Mouse (Mus musculus) brain, embryonic 14.5 days (tissue): ENCODE measurements around the gene Tmppe. TPM values are rescaled to one million over a fixed set of nuclear protein-coding genes. Genes with fewer than 3 reads are reported as not detected.

Experiments used
- DNase-seq: peaks from one replicate; pipeline ENCODE4 v3.0.0-alpha.2; 2011; ENCODE audit warnings: low read depth
- CTCF ChIP-seq: fragments of 200-500 bp; IDR thresholded peaks from 2 replicates; pipeline ENCODE4 v1.5.1; 2012; ENCODE audit warnings: inconsistent platforms, mild to moderate bottlenecking, moderate library complexity, borderline replicate concordance; ENCODE audit not compliant: insufficient read depth, insufficient read length; ENCODE audit errors: extremely low read depth
- POLR2A ChIP-seq: fragments of 200-500 bp; IDR thresholded peaks from 2 replicates; pipeline ENCODE4 v1.6.1; 2012; ENCODE audit warnings: mild to moderate bottlenecking, inconsistent platforms, borderline replicate concordance; ENCODE audit not compliant: poor library complexity, insufficient read depth, insufficient read length, severe bottlenecking; ENCODE audit errors: extremely low read depth
- polyA plus RNA-seq: library from polyadenylated mRNA; depleted of rRNA; stranded (reverse); fragments of >200 nt; gene quantifications from 2 replicates; pipeline ENCODE4 v1.2.3, GENCODE M21; 2012

Gene Tmppe
- polyA plus RNA-seq, 1 experiment = 4.9 TPM

GRCm38 (mm10) chr9:114407676-114408075 is 6.8 kb downstream of the Tmppe start:
- no peak for TF ChIP-seq POLR2A
- peak; percentile 35 for DNase-seq

- DNase-seq = no peak
- no peak for TF ChIP-seq POLR2A
- no peak for TF ChIP-seq CTCF
These were observed 9.5 kb downstream of the Tmppe start for GRCm38 (mm10) chr9:114410313-114410862.

- peak; percentile 6; the same call in 1 of the 2 replicates for TF ChIP-seq CTCF
- TF ChIP-seq POLR2A = no peak
- no peak for DNase-seq
These were observed 10.4 kb downstream of the Tmppe start for GRCm38 (mm10) chr9:114411295-114411694.

GRCm38 (mm10) chr9:114412406-114412805 is 11.5 kb downstream of the Tmppe start:
- no peak for DNase-seq
- no peak for TF ChIP-seq CTCF
- TF ChIP-seq POLR2A = no peak

GRCm38 (mm10) chr9:114413866-114414265 is 13.0 kb downstream of the Tmppe start:
- no peak for TF ChIP-seq POLR2A
- TF ChIP-seq CTCF = no peak
- DNase-seq = no peak

- TF ChIP-seq POLR2A (no peak), CTCF (peak; percentile 89)
- peak; percentile 63 for DNase-seq
These were observed 14.8 kb downstream of the Tmppe start for GRCm38 (mm10) chr9:114415701-114416100.

- TF ChIP-seq POLR2A (no peak), CTCF (no peak)
These were observed 16.0 kb downstream of the Tmppe start for GRCm38 (mm10) chr9:114416646-114417517.

GRCm38 (mm10) chr9:114418187-114418586 is 17.3 kb downstream of the Tmppe start:
- TF ChIP-seq CTCF = peak; percentile 55; the same call in 1 of the 2 replicates
- TF ChIP-seq POLR2A = no peak
- peak; percentile 48 for DNase-seq

More at GRCm38 (mm10) chr9:114416646-114417517, 16.0 kb downstream of the Tmppe start:
- no peak for DNase-seq

GRCm38 (mm10) chr9:114420443-114420842 is 19.5 kb downstream of the Tmppe start:
- DNase-seq = no peak
- no peak for TF ChIP-seq CTCF
- TF ChIP-seq POLR2A = no peak

- TF ChIP-seq POLR2A (no peak), CTCF (peak; percentile 37; the same call in 1 of the 2 replicates)
These were observed 20.1 kb downstream of the Tmppe start for GRCm38 (mm10) chr9:114421045-114421444.

GRCm38 (mm10) chr9:114421797-114422196 is 20.9 kb downstream of the Tmppe start:
- DNase-seq = no peak
- TF ChIP-seq CTCF (no peak), POLR2A (no peak)

More at GRCm38 (mm10) chr9:114421045-114421444, 20.1 kb downstream of the Tmppe start:
- no peak for DNase-seq

GRCm38 (mm10) chr9:114425576-114425975 is 24.7 kb downstream of the Tmppe start:
- TF ChIP-seq CTCF (no peak), POLR2A (no peak)
- DNase-seq = no peak

GRCm38 (mm10) chr9:114426201-114426600 is 25.3 kb downstream of the Tmppe start:
- no peak for DNase-seq
- no peak for TF ChIP-seq CTCF
- TF ChIP-seq POLR2A = no peak

GRCm38 (mm10) chr9:114427425-114427824 is 26.5 kb downstream of the Tmppe start:
- TF ChIP-seq POLR2A = no peak
- TF ChIP-seq CTCF = no peak
- no peak for DNase-seq

GRCm38 (mm10) chr9:114428103-114428834 is 27.4 kb downstream of the Tmppe start:
- TF ChIP-seq CTCF (no peak), POLR2A (no peak)
- DNase-seq = no peak
